Comparison of ENCODE assay signal across 18 mouse cellular contexts in the genomic region with DNA sequence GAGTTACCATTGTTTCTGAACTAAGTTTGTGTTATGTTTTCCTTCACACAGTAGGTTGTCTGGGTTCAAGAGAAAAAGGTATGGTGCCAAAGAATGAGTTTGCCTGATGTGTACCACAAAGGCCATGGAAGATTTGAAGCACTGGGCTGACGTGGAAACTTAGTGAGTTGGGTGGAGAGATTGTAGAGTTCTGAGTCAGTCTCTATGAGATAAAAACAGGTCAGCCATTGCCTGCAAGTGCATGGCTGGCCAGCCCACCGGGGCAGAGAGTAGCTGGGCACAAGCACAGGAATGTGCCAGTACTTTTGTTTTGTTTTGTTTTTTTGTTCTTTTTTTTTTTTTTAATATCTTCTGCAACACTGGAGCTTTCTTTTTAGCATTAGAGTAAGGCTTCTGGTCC.
DNase-seq lines count a peak whose midpoint lies in the region; TF ChIP-seq lines count a peak whose summit lies in the region.
"Had no signal": no experiment of that assay in that cellular context is flagged by ENCODE, and none has a peak within 500 bp of the region (broad histone marks: within the 10 kb centered on the region; RNA-seq: fewer than 3 reads in every experiment).

No protein-coding gene starts in this region.

- DNase-seq in 3T3-L1 (ENCODE audit: low read depth, low spot score) (peak; percentile 76), NIH3T3 (ENCODE audit: low read depth) (peak; percentile 67)
- DNase-seq in cerebellum, postnatal 10 days, result no peak
- DNase-seq in kidney, postnatal 10 days, result no peak
- DNase-seq in forebrain, embryonic 10.5 days (ENCODE audit: extremely low spot score, low spot score), result no peak
- DNase-seq: adrenal gland, adult 2 months; adrenal gland, postnatal 14 days; adrenal gland, postnatal 36 days; cerebellum, adult 11-12 months; cerebellum, adult 2 months; cerebellum, adult 9-10 months; cerebellum, postnatal 14 days; cerebellum, postnatal 36 days; embryo, embryonic 11 days had no signal

- H3K27me3 ChIP-seq in myocyte (ENCODE audit: control insufficient read depth, insufficient read depth, insufficient read length), result no peaks in the 10 kb centered on the region
- no peaks in the 10 kb centered on the region for H3K27me3 ChIP-seq in forebrain, embryonic 10.5 days (ENCODE audit: poor library complexity, severe bottlenecking)
- H3K27me3 ChIP-seq: embryonic facial prominence, embryonic 13.5 days; embryonic facial prominence, embryonic 15.5 days; forebrain, embryonic 12.5 days had no signal

- 83% methylated on average over 2 of the region's 2 CpGs for WGBS in forebrain, embryonic 10.5 days

- peak overlapping the region; percentile 39 for H3K4me2 ChIP-seq in myocyte (ENCODE audit: low read depth)
- H3K4me2 ChIP-seq: embryonic facial prominence, embryonic 13.5 days; embryonic facial prominence, embryonic 15.5 days; forebrain, embryonic 12.5 days had no signal

- no peaks in the 10 kb centered on the region for H3K36me3 ChIP-seq in myocyte (ENCODE audit: control insufficient read depth, insufficient read depth)
- no peaks in the 10 kb centered on the region for H3K36me3 ChIP-seq in forebrain, embryonic 10.5 days (replicated peaks)
- H3K36me3 ChIP-seq: embryonic facial prominence, embryonic 13.5 days; embryonic facial prominence, embryonic 15.5 days; forebrain, embryonic 12.5 days had no signal

- no peak overlapping the region for H3K27ac ChIP-seq in forebrain, embryonic 10.5 days
- H3K27ac ChIP-seq: embryonic facial prominence, embryonic 13.5 days; embryonic facial prominence, embryonic 15.5 days; forebrain, embryonic 12.5 days had no signal

- no peak overlapping the region for H3ac ChIP-seq in myocyte (ENCODE audit: control insufficient read depth, insufficient read length)

- no peaks in the 10 kb centered on the region for H3K4me1 ChIP-seq in forebrain, embryonic 10.5 days
- H3K4me1 ChIP-seq: embryonic facial prominence, embryonic 13.5 days; forebrain, embryonic 12.5 days had no signal

- H3K9me3 ChIP-seq in forebrain, embryonic 10.5 days, result no peaks in the 10 kb centered on the region
- H3K9me3 ChIP-seq: embryonic facial prominence, embryonic 13.5 days; embryonic facial prominence, embryonic 15.5 days; forebrain, embryonic 12.5 days had no signal

- H3K79me2 ChIP-seq in myocyte (ENCODE audit: control insufficient read depth, insufficient read depth), result no peaks in the 10 kb centered on the region

- no peak overlapping the region for H3K4me3 ChIP-seq in myocyte
- H3K4me3 ChIP-seq in forebrain, embryonic 10.5 days, result no peak overlapping the region
- H3K4me3 ChIP-seq: embryonic facial prominence, embryonic 13.5 days; embryonic facial prominence, embryonic 15.5 days; forebrain, embryonic 12.5 days had no signal

- no peak for TF ChIP-seq POLR2A in myocyte (IDR thresholded peaks at IDR 0.05; ENCODE audit: insufficient read length, low read depth)

TF ChIP-seq in myocyte, 11 proteins besides CTCF, POLR2A, EP300 and RAD21:
- no peak for TF ChIP-seq MYOG (IDR thresholded peaks at IDR 0.05; ENCODE audit: control insufficient read depth in 1 of 3, insufficient read depth in 1 of 3, insufficient read length in 2 of 3, low read depth in 2 of 3)
- no peak for TF ChIP-seq E2F4 (IDR thresholded peaks at IDR 0.05; ENCODE audit: insufficient read depth)
- TF ChIP-seq SRF (IDR thresholded peaks at IDR 0.05; ENCODE audit: control insufficient read depth, insufficient read length, low read depth), result no peak
- no peak for TF ChIP-seq REST (IDR thresholded peaks at IDR 0.05; ENCODE audit: insufficient read depth, insufficient read length)
- TF ChIP-seq TCF12 (IDR thresholded peaks at IDR 0.05; ENCODE audit: insufficient read depth, poor library complexity, severe bottlenecking), result no peak
- no peak for TF ChIP-seq MAX (IDR thresholded peaks at IDR 0.05; ENCODE audit: low read depth)
- TF ChIP-seq POLR2AphosphoS2 (IDR thresholded peaks at IDR 0.05; ENCODE audit: insufficient read length, low read depth), result no peak
- no peak for TF ChIP-seq TCF3 (IDR thresholded peaks at IDR 0.05; ENCODE audit: insufficient read length, low read depth)
- TF ChIP-seq MYOD1 (IDR thresholded peaks at IDR 0.05; ENCODE audit: control insufficient read depth in 1 of 3, insufficient read length in 2 of 3, low read depth in 2 of 3), result no peak
- no peak for TF ChIP-seq CEBPB (IDR thresholded peaks at IDR 0.05; ENCODE audit: insufficient read depth, poor library complexity, severe bottlenecking)
- no peak for TF ChIP-seq USF1 (IDR thresholded peaks at IDR 0.05; ENCODE audit: low read depth)

Comparison
In these comparisons a context has a peak if more than half of its experiments do, and no peak if none do; other contexts are left out.
1. DNase-seq: peak in 3T3-L1 (single experiment) and NIH3T3 (single experiment); none in cerebellum, postnatal 10 days (0 of 2), kidney, postnatal 10 days (single experiment) and forebrain, embryonic 10.5 days (single experiment).